Mouse (Mus musculus): ENCODE data around the gene Naga.

Naga gene

GRCm38 (mm10) chr15:82354126-82354945, 15.6 kb upstream of the Naga start, which contains the start of gene Ndufa6:
TSS of gene Ndufa6 (minus strand) at chr15:82354322.
- peak; percentile 98 for DNase-seq

- DNase-seq = no peak
These were observed 15.0 kb upstream of the Naga start for GRCm38 (mm10) chr15:82353745-82354113.

- DNase-seq = no peak
These were observed 14.5 kb upstream of the Naga start for GRCm38 (mm10) chr15:82353078-82353744.

- no peak for DNase-seq
These were observed 12.8 kb upstream of the Naga start for GRCm38 (mm10) chr15:82351480-82351879.

GRCm38 (mm10) chr15:82350349-82350748, 11.6 kb upstream of the Naga start:
- no peak for DNase-seq

- DNase-seq = no peak
These were observed 10.2 kb upstream of the Naga start for GRCm38 (mm10) chr15:82348999-82349341.

GRCm38 (mm10) chr15:82348258-82348998, 9.7 kb upstream of the Naga start:
- no peak for DNase-seq

GRCm38 (mm10) chr15:82347852-82348251, 9.1 kb upstream of the Naga start:
- DNase-seq = no peak

- no peak for DNase-seq
These were observed 8.6 kb upstream of the Naga start for GRCm38 (mm10) chr15:82347303-82347676.

GRCm38 (mm10) chr15:82346580-82347302, 8.0 kb upstream of the Naga start:
- DNase-seq = no peak

- DNase-seq = peak; percentile 98 to 99
These were observed 7.2 kb upstream of the Naga start for GRCm38 (mm10) chr15:82345820-82346470.

- no peak for DNase-seq
These were observed 6.2 kb upstream of the Naga start for GRCm38 (mm10) chr15:82344971-82345370.

GRCm38 (mm10) chr15:82343368-82344287, 4.9 kb upstream of the Naga start:
- DNase-seq = peak in 1 of 2 experiments; percentile 29

- no peak for DNase-seq
These were observed 3.8 kb upstream of the Naga start for GRCm38 (mm10) chr15:82342543-82342935.

- no peak for DNase-seq
These were observed 3.2 kb upstream of the Naga start for GRCm38 (mm10) chr15:82341675-82342542.

GRCm38 (mm10) chr15:82341036-82341501, 2.3 kb upstream of the Naga start:
- DNase-seq = peak; percentile 73 to 82

- DNase-seq = no peak
These were observed 1.8 kb upstream of the Naga start for GRCm38 (mm10) chr15:82340414-82341035.

GRCm38 (mm10) chr15:82339634-82340254, 1.0 kb upstream of the Naga start:
- DNase-seq = no peak

GRCm38 (mm10) chr15:82339150-82339549, 425 bp upstream of the Naga start:
- DNase-seq = no peak
